Mouse (Mus musculus): Measurements from ENCODE around the gene C3.

- TF ChIP-seq GATA1 (IDR thresholded peaks at IDR 0.05; ENCODE audit: borderline replicate concordance, low read length): no peak
- TF ChIP-seq FLI1 (IDR thresholded peaks at IDR 0.05; ENCODE audit: low read length): no peak
These were observed 5.1 kb upstream of the C3 start for GRCm38 (mm10) chr17:57233038-57233437.

All from megakaryocyte, embryonic 14.5 days (primary cell).